Mouse (Mus musculus) embryonic facial prominence, embryonic 11.5 days (tissue): ENCODE measurements around the gene Hist1h3e. TPM values are rescaled to one million over a fixed set of nuclear protein-coding genes. Genes with fewer than 3 reads are reported as not detected.

Experiments used
- microRNA-seq: library from miRNA; unstranded; fragments of <30 nt; microRNA quantifications from one replicate; pipeline ENCODE4, GENCODE M21; 2016; ENCODE audit warnings: borderline number of aligned reads
- polyA plus RNA-seq: library from polyadenylated mRNA; unstranded; fragments of >200 nt; fragmentation: Nextera tagmentation; extraction: Ambion mirVana; gene quantifications from 2 replicates; pipeline ENCODE4 v1.2.1, GENCODE M21; 2014

Hist1h3e gene
- polyA plus RNA-seq, 1 experiment from 2014 or later: 12.1 TPM

Small RNA genes within 50 kb of the gene (microRNA-seq; reads per million reads assigned to microRNA genes)
- not detected for gene Gm44297
- gene Gm44359: not detected
- not detected for gene Gm44394
- 1.9 reads per million for gene n-TStga1

Other genes with a start within 250 kb of the Hist1h3e start
- 72.4 and 76.2 TPM in 2 replicates for gene Zfp322a, start 193.2 kb downstream of the Hist1h3e start, polyA plus RNA-seq
- gene Abt1, start 138.5 kb downstream of the Hist1h3e start, polyA plus RNA-seq: 15.0 and 16.2 TPM in 2 replicates
- 0.24 and 0.35 TPM in 2 replicates for gene Btn1a1, start 96.5 kb downstream of the Hist1h3e start, polyA plus RNA-seq
- 1.1 and 1.4 TPM in 2 replicates for gene Btn2a2, start 73.5 kb downstream of the Hist1h3e start, polyA plus RNA-seq
- 3.5 and 5.0 TPM in 2 replicates for gene Hist1h4h, start 31.3 kb downstream of the Hist1h3e start, polyA plus RNA-seq
- gene Hist1h2af, start 28.5 kb downstream of the Hist1h3e start, polyA plus RNA-seq: 7.8 and 7.9 TPM in 2 replicates
- 6.1 and 7.8 TPM in 2 replicates for gene Hist1h3g, start 26.9 kb downstream of the Hist1h3e start, polyA plus RNA-seq
- 0.67 and 1.3 TPM in 2 replicates for gene Hist1h2bh, start 19.0 kb downstream of the Hist1h3e start, polyA plus RNA-seq
- gene Hist1h3f, start 18.3 kb downstream of the Hist1h3e start, polyA plus RNA-seq: 1.2 and 1.5 TPM in 2 replicates
- 1.3 TPM in 1 of 2 replicates, not detected in the other for gene Hist1h4f, start 10.7 kb downstream of the Hist1h3e start, polyA plus RNA-seq
- 0.53 and 0.71 TPM in 2 replicates for gene Hist1h1d, start 9.1 kb downstream of the Hist1h3e start, polyA plus RNA-seq
- gene Hist1h2ae, start 8.9 kb upstream of the Hist1h3e start, polyA plus RNA-seq: 78.4 and 99.4 TPM in 2 replicates
- 8.4 and 8.6 TPM in 2 replicates for gene Hist1h2bg, start 9.0 kb upstream of the Hist1h3e start, polyA plus RNA-seq
- gene Hist1h2bf, start 11.8 kb upstream of the Hist1h3e start, polyA plus RNA-seq: 4.1 and 4.9 TPM in 2 replicates
- gene Hist1h2ad, start 12.0 kb upstream of the Hist1h3e start, polyA plus RNA-seq: 2.1 and 3.8 TPM in 2 replicates
- 10.2 and 11.3 TPM in 2 replicates for gene Hist1h3d, start 13.4 kb upstream of the Hist1h3e start, polyA plus RNA-seq
- 115 and 122 TPM in 2 replicates for gene Hist1h4d, start 19.2 kb upstream of the Hist1h3e start, polyA plus RNA-seq
- gene Hist1h2be, start 58.8 kb upstream of the Hist1h3e start, polyA plus RNA-seq: 2.1 and 3.1 TPM in 2 replicates
- 23.0 and 24.4 TPM in 2 replicates for gene Hist1h1e, start 60.2 kb upstream of the Hist1h3e start, polyA plus RNA-seq
- 1.4 and 2.2 TPM in 2 replicates for gene Hist1h2ac, start 121.6 kb upstream of the Hist1h3e start, polyA plus RNA-seq
- gene Hist1h2bc, start 121.8 kb upstream of the Hist1h3e start, polyA plus RNA-seq: 25.1 and 27.3 TPM in 2 replicates
- gene Hist1h1t, start 133.4 kb upstream of the Hist1h3e start, polyA plus RNA-seq: not detected in 2 replicates
- gene Hist1h4c, start 136.1 kb upstream of the Hist1h3e start, polyA plus RNA-seq: 6.1 TPM in 2 replicates
- gene Hfe, start 148.5 kb upstream of the Hist1h3e start, polyA plus RNA-seq: 4.3 and 4.6 TPM in 2 replicates
- gene Hist1h1c, start 176.4 kb upstream of the Hist1h3e start, polyA plus RNA-seq: 18.8 and 19.7 TPM in 2 replicates
- gene Hist1h3c, start 183.2 kb upstream of the Hist1h3e start, polyA plus RNA-seq: 15.5 and 18.1 TPM in 2 replicates
- gene Hist1h2bb, start 184.4 kb upstream of the Hist1h3e start, polyA plus RNA-seq: 2.6 and 2.9 TPM in 2 replicates
- 48.1 and 54.7 TPM in 2 replicates for gene Hist1h2ab, start 188.8 kb upstream of the Hist1h3e start, polyA plus RNA-seq
- 8.3 and 10.5 TPM in 2 replicates for gene Hist1h3b, start 189.9 kb upstream of the Hist1h3e start, polyA plus RNA-seq
- gene Hist1h4b, start 194.6 kb upstream of the Hist1h3e start, polyA plus RNA-seq: 7.4 and 10.1 TPM in 2 replicates
- not detected in 2 replicates for gene Hist1h4a, start 198.9 kb upstream of the Hist1h3e start, polyA plus RNA-seq
- gene Hist1h3a, start 200.0 kb upstream of the Hist1h3e start, polyA plus RNA-seq: 4.0 and 4.3 TPM in 2 replicates
- gene Hist1h1a, start 201.3 kb upstream of the Hist1h3e start, polyA plus RNA-seq: 4.5 and 5.0 TPM in 2 replicates
- gene Trim38, start 207.5 kb upstream of the Hist1h3e start, polyA plus RNA-seq: 0.18 TPM in 1 of 2 replicates, not detected in the other
- gene Slc17a2, start 244.6 kb upstream of the Hist1h3e start, polyA plus RNA-seq: not detected in 2 replicates